Mouse (Mus musculus) midbrain, embryonic 14.5 days (tissue): ENCODE measurements around the gene Esrp2. TPM values are rescaled to one million over a fixed set of nuclear protein-coding genes. Genes with fewer than 3 reads are reported as not detected.
A peak's percentile ranks its signal among the peaks of the same experiment; 100 is the strongest.

Experiments
- ATAC-seq: fragments of 200-750 bp; cut with Nextera tagmentation; 2 replicates; pipeline ENCODE4 v1.8.0; 2017; ENCODE audit warnings: moderate number of reproducible peaks, moderate library complexity; ENCODE audit not compliant: low FRiP score, low TSS enrichment
- DNase-seq: peaks from one replicate; pipeline ENCODE4 v3.0.0-alpha.2; 2015
- H3K27ac ChIP-seq: fragments of 300-500 bp; sonication (generic); replicated peaks from 2 replicates; pipeline ENCODE4 v1.5.1; 2014; ENCODE audit warnings: mild to moderate bottlenecking, low read depth, low read length, moderate library complexity
- H3K27me3 ChIP-seq: fragments of 300-500 bp; sonication (generic); 2 replicates; pipeline ENCODE4 v1.6.1; 2014; ENCODE audit warnings: low read length, control low read depth, mixed read lengths; ENCODE audit not compliant: control insufficient read depth, insufficient read depth
- H3K36me3 ChIP-seq: fragments of 300-500 bp; sonication (generic); 2 replicates; pipeline ENCODE4 v1.6.1; 2014; ENCODE audit warnings: low read length, control low read depth; ENCODE audit not compliant: control insufficient read depth, insufficient read depth
- H3K4me1 ChIP-seq: fragments of 300-500 bp; sonication (generic); 2 replicates; pipeline ENCODE4 v1.6.1; 2014; ENCODE audit warnings: mild to moderate bottlenecking, antibody characterized with exemption, low read length, control low read depth; ENCODE audit not compliant: control insufficient read depth, insufficient read depth
- H3K4me2 ChIP-seq: fragments of 300-500 bp; sonication (generic); 2 replicates; pipeline ENCODE4 v1.6.1; 2014; ENCODE audit warnings: mild to moderate bottlenecking, low read length, moderate library complexity
- H3K4me3 ChIP-seq: fragments of 300-500 bp; sonication (generic); replicated peaks from 2 replicates; pipeline ENCODE4 v1.5.1; 2014; ENCODE audit warnings: low read depth, low read length
- H3K9ac ChIP-seq: fragments of 300-500 bp; sonication (generic); replicated peaks from 2 replicates; pipeline ENCODE4 v1.6.1; 2014; ENCODE audit warnings: mild to moderate bottlenecking, low read length, moderate library complexity
- H3K9me3 ChIP-seq: fragments of 300-500 bp; sonication (generic); 2 replicates; pipeline ENCODE4 v1.6.1; 2016; ENCODE audit warnings: low read length, control low read depth, mixed read lengths; ENCODE audit not compliant: control insufficient read depth
- WGBS: fragments of 180-500 bp; shearing (Covaris S2); extraction: QIAGEN DNeasy Blood & Tissue Kit; methylation state at CpG from one replicate; pipeline ENCODE4 v1.1.7; 2014; 5-methylcytosine and 5-hydroxymethylcytosine counted together
- polyA plus RNA-seq: library from polyadenylated mRNA; unstranded; fragments of >200 nt; fragmentation: Nextera tagmentation; extraction: Ambion mirVana; gene quantifications from 2 replicates; pipeline ENCODE4 v1.2.1, GENCODE M21; 2014

Esrp2 gene
- polyA plus RNA-seq, 1 experiment from 2014 or later: 0.25 TPM

DNA sequence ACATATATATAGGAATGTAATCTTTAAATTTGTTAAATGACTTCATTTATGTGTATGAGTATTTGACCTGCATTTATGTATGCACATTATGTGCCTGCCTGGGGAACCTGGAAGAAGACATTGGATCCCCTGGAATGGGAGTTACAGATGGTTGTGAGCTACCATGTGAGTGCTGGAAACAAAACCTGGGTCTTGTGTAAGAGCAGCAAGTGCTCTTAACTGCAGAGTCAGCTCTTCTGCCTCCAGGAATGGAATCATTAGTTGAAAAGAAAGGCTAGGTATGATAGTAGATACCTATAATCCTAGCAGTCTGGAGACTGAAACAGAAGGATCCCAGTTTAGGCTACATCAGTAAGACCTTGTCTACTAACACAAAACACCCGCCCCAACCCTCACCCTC lies 10.7 kb downstream of the Esrp2 start:
- Histone ChIP-seq H3K4me1 (no peaks in the 10 kb centered on the region), H3K27me3 (no peaks in the 10 kb centered on the region), H3K27ac (no peak overlapping the region), H3K9ac (no peak overlapping the region), H3K36me3 (peaks cover 30% of the 10 kb centered on the region), H3K9me3 (no peaks in the 10 kb centered on the region), H3K4me3 (no peak overlapping the region), H3K4me2 (no peak overlapping the region)
- DNase-seq (no peak), ATAC-seq (no peak)
- 100% methylated on average over 1 of the region's 1 CpGs for WGBS

DNA sequence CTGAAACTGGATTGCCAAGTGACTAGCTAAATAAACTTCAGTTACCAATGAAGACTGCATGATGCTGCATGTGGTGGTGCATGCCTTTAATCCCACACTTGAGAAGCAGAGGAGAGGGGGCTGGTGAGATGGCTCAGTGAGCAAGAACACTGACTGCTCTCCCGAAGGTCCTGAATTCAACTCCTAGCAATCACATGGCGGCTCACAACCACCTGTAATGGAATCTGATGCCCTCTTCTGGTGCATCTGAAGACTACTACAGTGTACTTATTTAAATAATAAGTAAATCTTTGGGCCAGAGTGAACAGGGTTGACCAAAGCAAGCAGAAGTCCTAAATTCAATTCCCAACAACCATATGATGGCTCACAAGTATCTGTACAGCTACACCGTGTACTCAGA lies 13.3 kb downstream of the Esrp2 start:
- H3K4me1 ChIP-seq: no peaks in the 10 kb centered on the region
- H3K9ac ChIP-seq: no peak overlapping the region
- H3K4me3 ChIP-seq: no peak overlapping the region
- ATAC-seq (no peak), DNase-seq (no peak)
- H3K27me3 ChIP-seq: no peaks in the 10 kb centered on the region
- WGBS: 80% methylated on average over 3 of the region's 3 CpGs
- no peak overlapping the region for H3K27ac ChIP-seq
- no peaks in the 10 kb centered on the region for H3K9me3 ChIP-seq
- H3K4me2 ChIP-seq: no peak overlapping the region
- H3K36me3 ChIP-seq: peaks cover 29% of the 10 kb centered on the region

DNA sequence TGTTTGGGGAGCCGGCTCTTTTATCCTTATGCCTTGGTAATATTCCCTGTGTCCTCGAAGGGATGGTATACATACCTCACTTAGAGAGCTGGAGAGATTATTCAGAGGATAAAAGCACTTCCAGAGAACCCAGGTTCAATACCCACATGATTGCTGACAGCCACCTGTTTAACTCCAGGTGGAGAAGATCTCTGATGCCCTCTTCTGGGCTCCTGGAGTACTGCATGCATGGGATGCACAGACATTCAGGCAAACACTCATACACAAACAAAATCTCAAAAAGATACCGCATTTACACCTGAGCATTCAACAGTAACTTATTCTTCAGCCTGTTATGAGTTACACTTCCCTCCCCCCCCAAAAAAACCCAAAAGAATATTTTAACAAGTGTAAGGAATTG lies 20.9 kb downstream of the Esrp2 start:
- Histone ChIP-seq H3K4me1 (no peaks in the 10 kb centered on the region), H3K36me3 (peaks cover 18% of the 10 kb centered on the region; the same call in 1 of the 2 replicates), H3K27ac (no peak overlapping the region), H3K9me3 (no peaks in the 10 kb centered on the region), H3K9ac (no peak overlapping the region), H3K4me3 (no peak overlapping the region), H3K27me3 (no peaks in the 10 kb centered on the region), H3K4me2 (no peak overlapping the region)
- DNase-seq: peak; percentile 24
- 95% methylated on average over 3 of the region's 3 CpGs for WGBS
- ATAC-seq: no peak

DNA sequence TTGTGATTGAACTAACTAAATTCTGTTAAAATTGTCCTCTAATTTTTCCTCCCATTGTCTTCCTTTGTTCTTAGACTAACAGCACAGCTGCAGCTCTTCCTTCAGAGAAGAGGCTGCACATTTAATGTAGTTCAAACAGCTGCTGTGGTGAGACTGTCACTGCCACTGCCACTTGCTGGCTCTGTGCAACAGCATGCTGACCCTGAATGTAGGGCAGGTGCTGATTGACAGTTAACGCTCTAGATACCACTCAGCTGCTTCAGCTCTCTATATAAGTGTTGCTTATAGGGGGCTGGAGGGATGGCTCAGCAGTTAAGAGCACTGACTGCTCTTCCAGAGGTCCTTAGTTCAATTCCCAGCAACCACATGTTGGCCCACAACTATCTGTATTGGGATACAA lies 24.3 kb downstream of the Esrp2 start:
- peaks cover 26% of the 10 kb centered on the region for H3K36me3 ChIP-seq
- ATAC-seq (no peak), DNase-seq (no peak)
- H3K4me2 ChIP-seq: no peak overlapping the region
- no peaks in the 10 kb centered on the region for H3K9me3 ChIP-seq
- H3K9ac ChIP-seq: no peak overlapping the region
- no peak overlapping the region for H3K4me3 ChIP-seq
- H3K4me1 ChIP-seq: no peaks in the 10 kb centered on the region
- 89% methylated on average over 1 of the region's 1 CpGs for WGBS
- no peak overlapping the region for H3K27ac ChIP-seq
- H3K27me3 ChIP-seq: no peaks in the 10 kb centered on the region

DNA sequence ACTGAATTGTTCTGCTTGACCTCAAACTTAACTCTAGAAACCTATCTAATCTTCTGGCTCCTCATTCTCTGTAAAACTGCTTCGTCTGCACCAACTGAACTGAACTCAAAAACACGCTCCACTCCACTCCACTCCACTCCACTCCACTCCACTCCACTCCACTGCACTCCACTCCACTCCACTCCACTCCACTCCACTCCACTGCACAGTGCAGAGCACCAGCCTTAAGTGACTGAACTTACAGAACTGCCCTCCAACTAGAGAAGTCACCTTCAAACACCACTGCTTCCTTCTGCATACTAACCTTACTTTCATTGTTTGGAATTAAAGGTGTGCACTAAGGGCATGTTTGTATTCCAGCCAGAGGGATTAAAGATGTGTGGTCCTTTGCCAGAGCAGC lies 24.7 kb downstream of the Esrp2 start:
- H3K27ac ChIP-seq: no peak overlapping the region
- H3K27me3 ChIP-seq: no peaks in the 10 kb centered on the region
- DNase-seq (no peak), ATAC-seq (no peak)
- no peaks in the 10 kb centered on the region for H3K4me1 ChIP-seq
- no peak overlapping the region for H3K4me2 ChIP-seq
- WGBS: 99% methylated on average over 2 of the region's 2 CpGs
- no peak overlapping the region for H3K9ac ChIP-seq
- no peaks in the 10 kb centered on the region for H3K9me3 ChIP-seq
- H3K36me3 ChIP-seq: peaks cover 26% of the 10 kb centered on the region
- H3K4me3 ChIP-seq: no peak overlapping the region

DNA sequence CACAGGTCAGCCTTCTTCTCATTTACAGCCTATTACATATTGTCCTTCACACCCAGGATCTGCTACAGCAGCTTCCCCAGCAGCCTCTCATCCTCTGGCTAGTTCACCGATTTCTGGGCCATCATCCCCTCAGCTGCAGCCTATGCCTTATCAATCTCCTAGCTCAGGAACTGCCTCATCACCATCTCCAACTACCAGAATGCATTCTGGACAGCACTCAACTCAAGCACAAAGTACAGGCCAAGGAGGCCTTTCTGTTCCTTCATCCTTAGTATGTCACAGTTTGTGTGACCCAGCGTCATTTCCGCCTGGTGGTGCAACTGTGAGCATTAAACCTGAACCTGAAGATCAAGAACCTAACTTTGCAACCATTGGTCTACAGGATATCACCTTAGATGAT lies 28.0 kb downstream of the Esrp2 start:
- no peak overlapping the region for H3K4me2 ChIP-seq
- WGBS: 96% methylated on average over 3 of the region's 3 CpGs
- ATAC-seq (no peak), DNase-seq (no peak)
- peaks cover 29% of the 10 kb centered on the region for H3K36me3 ChIP-seq
- H3K9ac ChIP-seq: no peak overlapping the region
- no peak overlapping the region for H3K4me3 ChIP-seq
- no peaks in the 10 kb centered on the region for H3K9me3 ChIP-seq
- H3K27me3 ChIP-seq: no peaks in the 10 kb centered on the region
- H3K27ac ChIP-seq: no peak overlapping the region
- H3K4me1 ChIP-seq: no peaks in the 10 kb centered on the region

DNA sequence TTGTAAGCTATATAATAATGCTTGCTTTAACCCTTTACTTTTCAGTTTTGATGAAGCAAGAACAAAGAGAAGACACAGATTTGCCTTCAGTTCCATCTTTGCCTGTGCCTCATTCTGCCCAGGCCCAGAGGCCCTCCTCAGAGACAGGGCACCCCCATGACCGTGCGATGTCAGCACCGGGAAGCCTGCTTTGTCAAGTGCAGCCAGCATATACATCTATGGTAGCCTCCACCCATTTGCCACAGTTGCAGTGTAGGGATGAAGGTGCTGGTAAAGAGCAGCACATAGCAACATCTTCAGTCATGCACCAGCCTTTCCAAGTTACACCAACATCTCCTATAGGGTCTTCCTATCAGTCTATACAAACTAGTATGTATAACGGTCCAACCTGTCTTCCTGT lies 28.7 kb downstream of the Esrp2 start:
- H3K4me2 ChIP-seq: no peak overlapping the region
- H3K9me3 ChIP-seq: no peaks in the 10 kb centered on the region
- no peaks in the 10 kb centered on the region for H3K4me1 ChIP-seq
- no peaks in the 10 kb centered on the region for H3K27me3 ChIP-seq
- no peak overlapping the region for H3K4me3 ChIP-seq
- ATAC-seq: no peak
- no peak overlapping the region for H3K9ac ChIP-seq
- H3K36me3 ChIP-seq: peaks cover 31% of the 10 kb centered on the region
- WGBS: 96% methylated on average over 4 of the region's 4 CpGs
- DNase-seq: no peak
- H3K27ac ChIP-seq: no peak overlapping the region

DNA sequence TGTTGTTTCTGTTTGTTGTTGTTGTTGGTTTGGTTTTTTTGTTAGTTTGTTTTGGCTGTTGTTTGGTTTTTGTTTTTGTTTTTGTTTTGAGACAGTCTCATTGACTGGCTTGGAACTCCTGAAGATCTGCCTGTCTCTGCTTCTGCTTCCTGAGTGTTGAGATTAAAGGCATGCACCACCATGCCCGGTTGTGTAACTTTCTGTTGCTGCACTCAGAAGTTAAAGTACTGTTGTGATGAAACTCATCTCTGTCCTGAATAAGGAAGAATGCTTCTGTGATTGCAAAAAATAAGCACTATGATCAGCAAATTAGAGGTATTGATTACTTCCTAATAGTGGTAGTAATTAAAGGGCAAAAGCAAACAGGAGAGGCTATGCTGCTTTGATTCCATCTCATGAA lies 30.6 kb downstream of the Esrp2 start:
- H3K9me3 ChIP-seq: no peaks in the 10 kb centered on the region
- H3K4me2 ChIP-seq: no peak overlapping the region
- no peak overlapping the region for H3K9ac ChIP-seq
- 85% methylated on average over 1 of the region's 1 CpGs for WGBS
- H3K36me3 ChIP-seq: peaks cover 40% of the 10 kb centered on the region
- DNase-seq (no peak), ATAC-seq (no peak)
- H3K4me1 ChIP-seq: no peaks in the 10 kb centered on the region
- no peak overlapping the region for H3K4me3 ChIP-seq
- H3K27ac ChIP-seq: no peak overlapping the region
- H3K27me3 ChIP-seq: no peaks in the 10 kb centered on the region

DNA sequence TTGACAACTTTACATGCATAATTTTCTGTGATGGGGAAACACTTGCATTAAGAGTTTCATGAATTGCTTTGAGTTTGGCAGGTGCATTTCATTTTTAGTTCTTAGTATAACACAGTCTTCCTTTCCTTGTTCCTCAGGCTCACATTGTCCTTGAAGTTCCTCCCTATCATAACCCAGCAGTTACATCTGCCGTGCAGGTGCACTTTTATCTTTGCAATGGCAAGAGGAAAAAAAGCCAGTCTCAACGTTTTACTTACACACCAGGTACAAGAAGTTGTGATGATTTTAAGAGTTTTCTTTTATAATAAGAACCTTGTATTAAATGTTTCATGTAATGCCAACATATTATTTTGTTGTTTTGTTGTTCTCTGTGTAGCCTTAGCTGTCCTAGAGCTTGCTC lies 32.9 kb downstream of the Esrp2 start:
- Histone ChIP-seq H3K4me3 (no peak overlapping the region), H3K4me1 (no peaks in the 10 kb centered on the region), H3K9ac (no peak overlapping the region), H3K9me3 (no peaks in the 10 kb centered on the region), H3K27ac (no peak overlapping the region), H3K27me3 (no peaks in the 10 kb centered on the region), H3K36me3 (peaks cover 39% of the 10 kb centered on the region), H3K4me2 (no peak overlapping the region)
- DNase-seq: no peak
- WGBS: 96% methylated on average over 2 of the region's 2 CpGs
- ATAC-seq: no peak
